Mouse (Mus musculus) intestine, embryonic 16.5 days (tissue): ENCODE measurements around the gene Tmppe. TPM values are rescaled to one million over a fixed set of nuclear protein-coding genes. Genes with fewer than 3 reads are reported as not detected.

ENCODE experiments used
- ATAC-seq: fragments of 200-750 bp; cut with Nextera tagmentation; 2 replicates; pipeline ENCODE4 v1.8.0; 2017; ENCODE audit warnings: moderate TSS enrichment, moderate library complexity
- H3K27ac ChIP-seq: fragments of 300-500 bp; sonication (generic); 2 replicates; pipeline ENCODE4 v1.5.1; 2014; ENCODE audit warnings: mild to moderate bottlenecking, low read length
- H3K27me3 ChIP-seq: fragments of 300-500 bp; sonication (generic); replicated peaks from 2 replicates; pipeline ENCODE4 v1.6.1; 2014; ENCODE audit warnings: low read length, control low read depth, mixed read lengths; ENCODE audit not compliant: control insufficient read depth, insufficient read depth
- H3K36me3 ChIP-seq: fragments of 300-500 bp; sonication (generic); 2 replicates; pipeline ENCODE4 v1.6.1; 2014; ENCODE audit warnings: low read length, control low read depth; ENCODE audit not compliant: control insufficient read depth, insufficient read depth
- H3K4me1 ChIP-seq: fragments of 300-500 bp; sonication (generic); 2 replicates; pipeline ENCODE4 v1.6.1; 2014; ENCODE audit warnings: low read length, control low read depth, mixed read lengths; ENCODE audit not compliant: control insufficient read depth, insufficient read depth
- H3K4me2 ChIP-seq: fragments of 300-500 bp; sonication (generic); 2 replicates; pipeline ENCODE4 v1.6.1; 2014; ENCODE audit warnings: low read depth, low read length, control low read depth
- H3K4me3 ChIP-seq: fragments of 300-500 bp; sonication (generic); 2 replicates; pipeline ENCODE4 v1.5.1; 2014; ENCODE audit warnings: mild to moderate bottlenecking, low read length
- H3K9ac ChIP-seq: fragments of 300-500 bp; sonication (generic); 2 replicates; pipeline ENCODE4 v1.6.1; 2014; ENCODE audit warnings: low read depth, low read length
- H3K9me3 ChIP-seq: fragments of 300-500 bp; sonication (generic); 2 replicates; pipeline ENCODE4 v1.6.1; 2016; ENCODE audit warnings: low read length, control low read depth; ENCODE audit not compliant: control insufficient read depth
- WGBS: fragments of 180-500 bp; shearing (Covaris S2); extraction: QIAGEN DNeasy Blood & Tissue Kit; methylation state at CpG from one replicate; pipeline ENCODE4 v1.1.7; 2014; 5-methylcytosine and 5-hydroxymethylcytosine counted together
- polyA plus RNA-seq: library from polyadenylated mRNA; unstranded; fragments of >200 nt; fragmentation: Nextera tagmentation; extraction: Ambion mirVana; gene quantifications from 2 replicates; pipeline ENCODE4 v1.2.1, GENCODE M21; 2015

Gene Tmppe
- polyA plus RNA-seq, 1 experiment from 2014 or later = 31.2 TPM

GRCm38 (mm10) chr9:114410313-114410862 is 9.5 kb downstream of the Tmppe start:
- no peak for ATAC-seq
- Histone ChIP-seq H3K4me2 (no peak overlapping the region), H3K27me3 (no peaks in the 10 kb centered on the region), H3K4me3 (no peak overlapping the region), H3K27ac (no peak overlapping the region), H3K4me1 (0 out of 2 replicates have a peak, but pooled peaks cover 2% of the 10 kb centered on the region), H3K9ac (no peak overlapping the region), H3K36me3 (peaks cover 54% of the 10 kb centered on the region), H3K9me3 (no peaks in the 10 kb centered on the region)
- 94% methylated on average over 11 of the region's 11 CpGs for WGBS

- no peak for ATAC-seq
- H3K27ac ChIP-seq = no peak overlapping the region
- no peak overlapping the region for H3K9ac ChIP-seq
- peaks cover 46% of the 10 kb centered on the region for H3K36me3 ChIP-seq
- H3K4me2 ChIP-seq = no peak overlapping the region
- H3K4me3 ChIP-seq = no peak overlapping the region
- no peaks in the 10 kb centered on the region for H3K9me3 ChIP-seq
- 78% methylated on average over 5 of the region's 5 CpGs for WGBS
- no peaks in the 10 kb centered on the region for H3K27me3 ChIP-seq
- H3K4me1 ChIP-seq = peaks cover 5% of the 10 kb centered on the region
Observed at GRCm38 (mm10) chr9:114411295-114411694, 10.4 kb downstream of the Tmppe start.

GRCm38 (mm10) chr9:114412406-114412805 is 11.5 kb downstream of the Tmppe start:
- Histone ChIP-seq H3K27ac (0 out of 2 replicates have a peak overlapping the region, but pooled peaks have one; percentile 14), H3K4me1 (peaks cover 11% of the 10 kb centered on the region), H3K9ac (no peak overlapping the region), H3K4me3 (no peak overlapping the region), H3K4me2 (no peak overlapping the region), H3K27me3 (no peaks in the 10 kb centered on the region), H3K9me3 (no peaks in the 10 kb centered on the region), H3K36me3 (peaks cover 45% of the 10 kb centered on the region)
- 84% methylated on average over 9 of the region's 9 CpGs for WGBS
- ATAC-seq = no peak

GRCm38 (mm10) chr9:114413866-114414265 is 13.0 kb downstream of the Tmppe start:
- Histone ChIP-seq H3K9ac (no peak overlapping the region), H3K9me3 (no peaks in the 10 kb centered on the region), H3K4me2 (no peak overlapping the region), H3K27ac (peak overlapping the region; percentile 6; the same call in 1 of the 2 replicates), H3K27me3 (no peaks in the 10 kb centered on the region), H3K4me3 (no peak overlapping the region), H3K36me3 (peaks cover 36% of the 10 kb centered on the region), H3K4me1 (peaks cover 12% of the 10 kb centered on the region)
- 84% methylated on average over 12 of the region's 12 CpGs for WGBS
- ATAC-seq = no peak

GRCm38 (mm10) chr9:114415701-114416100 is 14.8 kb downstream of the Tmppe start:
- 29% methylated on average over 11 of the region's 11 CpGs for WGBS
- H3K9ac ChIP-seq = no peak overlapping the region
- no peak overlapping the region for H3K4me3 ChIP-seq
- H3K9me3 ChIP-seq = no peaks in the 10 kb centered on the region
- no peaks in the 10 kb centered on the region for H3K27me3 ChIP-seq
- H3K36me3 ChIP-seq = peaks cover 28% of the 10 kb centered on the region
- H3K4me2 ChIP-seq = no peak overlapping the region
- H3K27ac ChIP-seq = peak overlapping the region; percentile 14; the same call in 1 of the 2 replicates
- peaks cover 12% of the 10 kb centered on the region for H3K4me1 ChIP-seq
- peak; percentile 32 for ATAC-seq

GRCm38 (mm10) chr9:114416646-114417517 is 16.0 kb downstream of the Tmppe start:
- H3K4me3 ChIP-seq = no peak overlapping the region
- no peaks in the 10 kb centered on the region for H3K9me3 ChIP-seq
- H3K4me2 ChIP-seq = peak overlapping the region; percentile 22; the same call in 1 of the 2 replicates
- H3K36me3 ChIP-seq = peaks cover 21% of the 10 kb centered on the region
- 81% methylated on average over 21 of the region's 21 CpGs for WGBS
- H3K4me1 ChIP-seq = peaks cover 12% of the 10 kb centered on the region
- H3K27me3 ChIP-seq = no peaks in the 10 kb centered on the region
- ATAC-seq = peak; percentile 73
- H3K27ac ChIP-seq = peak overlapping the region; percentile 76
- H3K9ac ChIP-seq = no peak overlapping the region

GRCm38 (mm10) chr9:114418187-114418586 is 17.3 kb downstream of the Tmppe start:
- peaks cover 18% of the 10 kb centered on the region; the same call in 1 of the 2 replicates for H3K36me3 ChIP-seq
- peaks cover 12% of the 10 kb centered on the region for H3K4me1 ChIP-seq
- H3K9me3 ChIP-seq = no peaks in the 10 kb centered on the region
- no peak overlapping the region for H3K4me2 ChIP-seq
- no peak for ATAC-seq
- H3K27me3 ChIP-seq = no peaks in the 10 kb centered on the region
- 99% methylated on average over 7 of the region's 7 CpGs for WGBS
- no peak overlapping the region for H3K4me3 ChIP-seq
- no peak overlapping the region for H3K27ac ChIP-seq
- no peak overlapping the region for H3K9ac ChIP-seq

- Histone ChIP-seq H3K4me1 (peaks cover 10% of the 10 kb centered on the region), H3K4me2 (no peak overlapping the region), H3K27me3 (no peaks in the 10 kb centered on the region), H3K9ac (no peak overlapping the region), H3K9me3 (0 out of 2 replicates have a peak, but pooled peaks cover 2% of the 10 kb centered on the region), H3K4me3 (no peak overlapping the region), H3K27ac (no peak overlapping the region), H3K36me3 (peaks cover 19% of the 10 kb centered on the region)
- WGBS = 81% methylated on average over 8 of the region's 8 CpGs
- ATAC-seq = no peak
Observed at GRCm38 (mm10) chr9:114420443-114420842, 19.5 kb downstream of the Tmppe start.

- ATAC-seq = no peak
- Histone ChIP-seq H3K9ac (no peak overlapping the region), H3K4me3 (no peak overlapping the region), H3K4me2 (no peak overlapping the region), H3K36me3 (peaks cover 24% of the 10 kb centered on the region), H3K4me1 (peaks cover 8% of the 10 kb centered on the region), H3K9me3 (peaks cover 6% of the 10 kb centered on the region; the same call in 1 of the 2 replicates), H3K27me3 (no peaks in the 10 kb centered on the region), H3K27ac (no peak overlapping the region)
- 71% methylated on average over 3 of the region's 3 CpGs for WGBS
Observed at GRCm38 (mm10) chr9:114421045-114421444, 20.1 kb downstream of the Tmppe start.
